Mouse (Mus musculus) NIH3T3 (cell line): ENCODE measurements around the gene Tifa.

Experiments used
- DNase-seq: peaks from one replicate; pipeline ENCODE4 v3.0.0-alpha.2; 2012; ENCODE audit warnings: low read depth

Tifa gene

DNA sequence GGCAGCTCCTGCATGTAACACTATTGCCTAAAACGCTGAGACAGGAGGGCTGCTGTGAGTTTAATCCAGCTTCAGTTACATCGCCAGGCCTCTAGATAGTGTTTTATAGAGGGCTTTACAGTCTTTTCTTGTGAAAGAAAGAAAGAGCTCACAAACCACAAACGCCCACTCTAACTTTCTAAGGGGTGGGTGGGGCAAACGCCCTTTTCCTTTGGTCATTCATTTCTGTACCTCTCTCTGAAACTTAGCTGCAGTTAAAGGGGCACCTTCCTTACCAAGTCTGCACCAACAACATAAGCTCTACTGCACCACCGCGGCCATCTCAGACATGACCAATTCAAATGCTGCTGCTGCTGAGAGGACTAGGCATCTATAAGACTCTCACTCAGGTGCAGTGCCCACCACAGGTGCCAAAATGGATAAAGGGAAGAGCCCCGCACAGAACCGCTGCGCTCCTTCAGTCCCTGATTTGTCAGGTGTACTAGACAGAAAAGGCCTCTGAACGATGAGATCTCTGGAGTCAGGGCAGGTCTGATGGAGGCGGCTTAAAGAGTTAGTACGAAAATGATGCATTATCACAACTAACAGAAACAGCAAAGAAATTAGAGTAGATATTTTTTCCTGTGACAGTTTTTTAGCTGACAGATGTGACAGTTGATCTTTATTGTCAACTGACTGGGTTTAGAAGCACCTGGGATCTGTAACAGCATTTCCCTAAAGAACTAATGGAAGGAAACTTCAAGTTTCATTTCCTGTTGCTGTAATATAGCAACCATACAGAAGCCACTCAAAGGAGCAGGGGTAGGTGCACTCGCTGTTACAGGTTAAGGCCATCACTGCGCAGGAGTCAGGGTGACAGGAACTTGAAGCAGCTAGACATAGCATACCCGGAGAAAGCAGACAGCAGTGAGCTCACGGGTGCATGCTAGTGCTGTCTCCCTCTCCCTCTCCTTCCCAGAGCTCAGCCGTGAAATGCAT lies 34.6 kb downstream of the Tifa start:
- DNase-seq: no peak

DNA sequence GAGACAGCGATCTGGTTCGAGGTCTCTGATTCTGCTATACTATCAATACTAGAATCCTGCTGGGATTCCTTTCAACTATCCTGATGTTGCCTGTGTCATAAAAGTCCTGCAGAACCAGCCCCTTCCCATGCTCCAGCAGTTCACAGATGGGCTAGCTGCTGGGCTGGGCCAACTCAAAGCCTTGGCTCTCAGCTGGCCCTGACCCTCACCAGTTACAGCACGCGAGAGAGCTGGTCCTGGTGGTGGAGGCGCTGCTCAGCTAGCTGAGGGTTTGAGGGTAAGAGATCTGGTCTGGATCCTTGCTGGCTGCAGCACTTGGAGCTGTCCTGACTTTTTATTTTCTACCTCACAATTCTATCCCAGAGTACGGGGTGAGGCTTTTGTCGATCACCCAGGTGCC lies 36.9 kb downstream of the Tifa start:
- no peak for DNase-seq

DNA sequence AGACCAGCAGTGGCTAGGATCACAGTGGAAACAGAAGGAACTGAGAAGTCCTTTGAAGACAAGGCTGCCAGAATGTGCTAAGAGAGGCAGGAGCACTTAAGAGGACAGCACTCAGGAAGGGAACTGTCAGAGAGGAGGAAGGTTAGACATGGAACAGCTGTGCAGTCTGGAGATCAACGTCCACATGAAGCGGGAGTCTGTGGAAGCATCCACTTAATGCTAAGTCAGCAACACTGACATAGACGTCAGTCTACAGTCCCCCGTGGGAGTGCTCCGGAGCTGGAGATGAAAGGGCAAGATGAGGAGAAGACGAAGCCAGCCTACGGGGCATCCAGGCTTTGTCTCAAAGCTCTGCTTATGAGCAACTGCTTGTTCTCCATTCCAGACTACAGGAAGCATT lies 37.5 kb downstream of the Tifa start:
- DNase-seq: no peak

DNA sequence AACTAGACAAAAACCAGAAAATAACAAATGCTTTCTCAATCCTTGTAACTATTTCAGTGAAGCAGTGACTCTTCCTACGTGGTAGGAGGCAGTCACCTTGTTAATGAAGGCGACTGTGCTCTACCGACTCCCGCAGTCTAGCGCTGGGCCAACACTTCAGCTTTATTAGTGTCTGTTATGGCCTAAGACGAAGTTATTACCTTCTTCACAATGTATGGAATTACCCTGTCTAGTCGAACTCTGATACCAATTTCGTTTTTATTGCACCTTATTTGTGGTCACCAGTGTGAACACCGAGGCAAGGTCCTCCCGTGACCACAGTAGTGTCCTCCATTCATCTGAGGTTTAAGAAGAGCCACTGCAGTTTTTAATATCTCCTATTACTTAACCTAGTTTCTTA lies 40.6 kb downstream of the Tifa start:
- no peak for DNase-seq

DNA sequence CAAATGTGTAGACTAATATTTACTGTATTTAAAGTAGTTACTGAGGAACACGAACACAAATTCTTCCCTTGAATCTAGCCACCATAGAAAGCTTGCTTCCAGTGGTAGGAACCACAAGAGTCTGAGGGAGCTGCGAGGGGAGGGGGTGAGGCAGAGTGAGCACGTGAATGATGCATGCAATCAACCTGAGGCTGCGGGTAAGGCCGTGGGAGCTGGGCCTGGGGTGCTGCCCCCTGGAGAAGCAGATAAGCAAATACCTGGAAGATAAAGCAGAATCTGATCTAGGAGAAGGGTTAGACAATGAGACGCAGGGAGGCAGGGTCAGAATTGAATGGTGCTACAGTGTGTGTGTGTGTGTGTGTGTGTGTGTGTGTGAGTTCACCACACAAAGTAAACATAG lies 41.5 kb downstream of the Tifa start:
- DNase-seq: no peak

DNA sequence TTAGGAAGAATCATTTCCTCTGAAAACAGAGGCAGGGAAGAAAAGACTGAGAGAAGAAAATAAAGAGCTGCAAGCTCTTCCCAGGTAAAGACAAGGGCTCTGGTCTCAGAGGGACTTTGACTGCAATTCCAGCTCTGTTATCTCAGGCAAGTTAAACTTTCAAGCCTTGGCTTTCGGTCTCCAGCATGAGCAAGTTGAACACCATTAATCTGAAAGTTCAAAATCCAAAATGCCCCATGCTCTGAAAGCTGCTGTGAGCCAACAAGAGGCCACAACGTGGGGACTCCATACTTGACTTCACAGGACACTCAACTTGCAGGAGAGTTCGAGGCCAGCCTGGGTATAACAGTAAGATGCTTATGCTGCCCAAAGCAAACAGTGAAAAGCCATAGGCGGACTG lies 44.4 kb downstream of the Tifa start:
- DNase-seq: no peak

DNA sequence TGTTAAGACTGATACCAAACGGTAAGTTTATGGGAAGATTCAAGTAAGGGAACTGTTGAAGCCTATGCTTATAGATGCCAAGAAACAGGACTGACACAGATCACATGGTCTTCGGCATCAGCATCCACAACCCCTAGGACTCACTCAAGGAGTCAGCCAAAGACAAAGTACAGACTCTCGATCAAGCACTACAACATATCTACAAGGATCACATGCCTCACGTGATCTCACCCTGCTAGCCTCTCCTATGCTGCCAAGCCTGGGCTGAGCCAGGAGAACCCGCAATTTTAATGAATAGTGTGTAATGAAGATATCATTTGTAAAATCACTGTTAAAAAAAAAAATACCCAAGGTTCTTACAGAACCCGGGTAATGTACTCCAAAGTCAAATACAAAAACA lies 46.0 kb downstream of the Tifa start:
- no peak for DNase-seq

DNA sequence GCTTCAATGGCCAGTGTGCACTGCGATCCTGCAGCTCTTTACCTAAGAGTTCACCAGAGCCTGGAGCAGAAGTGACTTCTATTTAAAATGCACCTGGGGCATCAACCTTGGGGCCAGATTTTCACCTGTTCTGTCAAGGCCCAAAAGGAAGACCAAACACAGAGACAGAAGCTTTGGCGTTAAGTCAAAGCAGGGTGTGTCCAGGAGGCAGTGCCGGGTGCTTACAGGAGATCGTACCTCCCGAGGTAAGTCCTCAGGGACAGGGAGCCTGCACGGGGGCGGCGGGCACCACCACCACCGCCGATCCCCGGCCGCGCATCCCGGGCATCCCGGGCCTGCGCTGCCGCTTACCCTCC lies 47.2 kb downstream of the Tifa start:
- no peak for DNase-seq

DNA sequence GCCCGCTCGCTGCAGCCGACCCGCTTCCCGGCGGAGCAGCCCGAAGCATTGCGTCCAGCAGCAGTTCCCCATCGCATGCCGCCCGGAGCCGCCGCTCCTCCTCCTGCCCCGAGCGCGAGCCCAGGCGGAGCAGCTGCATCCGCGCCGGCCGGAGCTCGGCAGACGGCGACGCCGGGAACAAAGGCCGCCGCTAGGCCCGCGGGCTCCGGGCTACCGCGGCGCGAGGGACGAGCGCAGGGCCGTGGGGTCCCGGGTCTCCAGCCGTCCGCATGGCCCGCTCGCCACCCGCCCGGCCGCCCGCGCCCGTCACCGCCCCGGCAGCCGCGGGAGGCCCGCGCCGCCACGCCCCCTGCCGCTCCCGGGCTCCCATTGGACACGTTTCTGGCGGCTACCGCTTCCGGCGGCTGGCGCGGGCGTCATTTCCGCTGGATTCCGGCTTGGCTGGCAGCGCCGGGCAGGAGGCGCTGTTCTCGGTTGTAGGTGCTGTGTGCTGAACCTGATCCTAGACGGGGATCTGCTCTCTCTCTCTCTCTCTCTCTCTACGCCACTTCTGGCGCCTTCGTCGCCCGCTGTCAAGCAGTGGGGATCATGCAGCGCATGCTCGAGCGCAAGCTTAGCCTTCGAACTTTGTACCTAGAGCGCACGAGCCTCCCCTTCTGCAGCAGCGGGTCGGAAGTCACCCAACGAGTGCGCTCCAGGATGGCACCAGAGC lies 47.7 kb downstream of the Tifa start, which contains the start of gene Ap1ar:
Gene Ap1ar, minus strand, starts transcription at position 370 of the 712 bp plus-strand sequence.
- peak; percentile 97 for DNase-seq

DNA sequence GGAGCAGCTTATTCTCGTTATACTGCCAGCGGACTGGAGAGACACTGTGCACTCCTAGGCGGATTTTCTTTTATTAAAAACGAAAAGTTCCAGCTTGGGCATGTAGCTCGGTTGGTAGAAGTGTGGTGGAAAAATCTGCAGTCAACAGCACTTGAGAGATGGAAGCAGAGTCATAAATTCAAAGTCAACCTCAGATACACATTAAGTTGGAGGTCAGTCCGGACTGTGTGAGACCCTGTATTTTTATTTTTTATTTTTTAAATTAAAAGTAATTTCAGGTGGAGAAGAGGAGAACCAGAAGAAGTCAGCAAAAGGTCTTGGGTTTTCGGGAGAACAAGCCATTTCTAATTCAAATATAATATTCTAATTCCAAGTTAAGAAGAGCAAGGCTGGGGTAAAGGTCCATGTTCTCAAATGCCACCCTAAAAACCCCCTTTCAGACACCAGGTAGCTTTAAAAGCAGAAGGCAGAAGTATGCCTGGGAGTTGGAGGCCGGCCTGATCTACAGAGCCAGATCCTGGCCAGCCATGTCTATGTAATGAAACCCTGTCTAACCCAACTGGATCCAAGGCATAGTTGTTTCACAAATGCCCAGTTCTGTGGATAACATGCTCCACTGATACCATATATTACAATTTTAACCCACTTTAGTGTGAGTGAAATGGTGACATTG lies 48.5 kb downstream of the Tifa start:
- peak; percentile 15 for DNase-seq

DNA sequence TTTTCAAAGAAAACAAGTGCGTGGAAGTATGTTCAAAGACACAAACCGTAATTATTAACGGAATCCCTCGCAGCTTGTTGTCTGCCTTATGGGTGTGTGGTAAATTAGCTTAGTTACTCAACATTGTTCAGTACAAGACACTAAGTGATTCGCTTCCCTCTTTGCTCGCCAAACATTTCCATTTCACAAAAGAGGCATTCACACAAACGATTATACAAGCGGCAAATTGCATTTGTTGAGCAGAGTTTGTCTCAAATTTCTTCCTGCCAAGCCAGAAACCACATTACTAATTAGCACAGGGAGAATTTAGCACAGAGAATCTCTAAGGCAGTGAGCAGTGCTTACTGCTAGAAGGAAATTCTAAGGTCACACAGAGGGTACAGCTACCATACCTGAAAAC lies 52.3 kb downstream of the Tifa start:
- no peak for DNase-seq

DNA sequence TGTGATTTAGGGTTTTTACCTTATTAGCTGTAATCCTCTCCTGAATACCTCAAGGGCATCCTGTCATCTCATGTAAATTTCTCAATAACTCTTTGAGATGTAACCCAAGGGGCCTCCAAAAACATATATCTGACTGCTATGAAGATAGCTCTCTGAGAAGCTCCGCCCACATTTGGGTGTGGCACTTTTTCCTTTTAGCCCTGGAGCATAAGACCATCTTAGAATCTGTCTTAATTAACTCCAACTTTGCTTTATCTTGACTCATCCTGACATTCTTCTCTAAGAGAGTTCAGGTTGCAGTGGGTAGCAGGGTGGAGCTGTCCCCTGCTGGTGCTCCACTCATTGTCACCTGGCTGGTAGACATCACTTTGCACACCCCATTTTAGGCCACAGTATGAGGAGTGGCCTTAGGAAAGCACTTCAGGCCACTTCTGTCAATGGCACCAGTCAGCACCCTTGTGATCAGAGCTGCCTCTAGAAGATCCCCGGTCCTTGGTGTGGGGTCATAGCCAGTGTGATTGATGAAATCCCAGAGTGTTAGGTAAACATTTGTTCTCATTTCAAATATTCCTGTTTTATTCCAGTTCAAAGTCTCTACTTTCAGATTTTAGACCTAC lies 53.8 kb downstream of the Tifa start:
- DNase-seq: no peak

DNA sequence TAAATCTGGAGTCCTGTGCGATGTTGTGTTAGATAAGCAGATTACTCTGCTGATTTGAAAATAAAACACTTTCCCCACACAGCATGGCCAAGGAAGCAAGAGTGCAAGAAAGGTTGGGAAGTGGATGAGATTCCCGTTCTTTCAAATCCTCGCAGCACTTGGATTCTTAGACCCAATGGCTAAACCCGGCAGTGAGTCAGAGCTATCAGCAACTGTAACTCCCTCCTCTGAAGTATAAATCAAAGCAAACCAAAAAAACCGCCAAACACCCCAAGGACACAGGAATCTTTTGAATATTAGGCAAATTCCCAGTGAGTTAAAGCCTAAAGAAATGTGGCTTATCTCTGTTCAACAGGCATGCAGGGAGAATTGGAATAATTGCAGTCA lies 54.3 kb downstream of the Tifa start:
- peak; percentile 55 for DNase-seq

DNA sequence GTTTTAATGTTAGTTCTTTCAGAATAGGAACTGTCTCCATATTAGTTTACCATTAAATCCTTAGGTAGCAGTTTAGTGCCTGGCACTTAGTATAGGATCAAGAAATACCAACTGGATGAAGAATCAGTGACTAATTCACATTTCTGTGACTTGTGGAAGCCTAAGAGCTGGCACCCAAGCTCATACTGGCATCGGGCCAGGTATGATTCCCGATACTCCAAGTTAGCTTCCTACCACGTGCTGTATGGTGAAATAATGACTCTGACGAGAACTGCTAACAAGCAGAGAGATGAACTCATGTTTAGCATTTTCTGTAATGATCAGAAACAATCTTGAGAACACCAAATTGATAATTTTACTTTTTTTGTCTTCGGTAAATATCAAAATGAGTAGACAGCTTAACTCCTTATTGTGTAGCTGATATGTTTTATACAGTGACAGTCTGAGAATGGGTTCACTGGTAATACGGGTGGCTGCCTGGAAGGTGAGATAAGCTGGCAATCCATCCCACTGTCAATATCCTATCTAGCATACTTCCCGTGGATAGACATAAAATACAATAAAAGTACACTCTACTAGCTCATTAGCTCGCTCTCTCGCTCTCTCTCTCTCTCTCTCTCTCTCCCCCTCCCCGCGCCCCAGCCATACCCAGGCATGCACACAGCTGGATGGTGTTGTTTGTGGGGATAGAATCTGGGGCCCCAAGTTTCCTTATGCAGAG lies 58.6 kb downstream of the Tifa start:
- DNase-seq: peak; percentile 93

DNA sequence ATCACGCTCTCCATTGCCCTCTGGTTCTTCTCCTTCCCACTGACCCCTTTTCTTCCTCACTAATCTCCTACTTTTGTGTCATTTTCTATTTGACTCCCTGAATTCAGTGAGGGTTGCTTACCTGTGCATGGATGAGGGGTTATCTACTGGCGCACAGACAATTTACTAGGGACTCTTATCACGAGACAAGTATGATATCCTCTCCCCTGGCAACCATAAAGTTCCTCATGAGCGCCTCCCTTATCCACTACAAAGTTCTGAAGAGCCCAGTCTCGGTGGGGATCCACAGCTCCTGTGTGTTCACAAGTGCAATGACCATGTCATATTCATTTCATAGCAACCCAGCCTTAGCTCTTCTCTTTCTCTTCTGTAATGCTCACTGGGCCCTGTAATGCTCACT lies 60.3 kb downstream of the Tifa start:
- DNase-seq: no peak

DNA sequence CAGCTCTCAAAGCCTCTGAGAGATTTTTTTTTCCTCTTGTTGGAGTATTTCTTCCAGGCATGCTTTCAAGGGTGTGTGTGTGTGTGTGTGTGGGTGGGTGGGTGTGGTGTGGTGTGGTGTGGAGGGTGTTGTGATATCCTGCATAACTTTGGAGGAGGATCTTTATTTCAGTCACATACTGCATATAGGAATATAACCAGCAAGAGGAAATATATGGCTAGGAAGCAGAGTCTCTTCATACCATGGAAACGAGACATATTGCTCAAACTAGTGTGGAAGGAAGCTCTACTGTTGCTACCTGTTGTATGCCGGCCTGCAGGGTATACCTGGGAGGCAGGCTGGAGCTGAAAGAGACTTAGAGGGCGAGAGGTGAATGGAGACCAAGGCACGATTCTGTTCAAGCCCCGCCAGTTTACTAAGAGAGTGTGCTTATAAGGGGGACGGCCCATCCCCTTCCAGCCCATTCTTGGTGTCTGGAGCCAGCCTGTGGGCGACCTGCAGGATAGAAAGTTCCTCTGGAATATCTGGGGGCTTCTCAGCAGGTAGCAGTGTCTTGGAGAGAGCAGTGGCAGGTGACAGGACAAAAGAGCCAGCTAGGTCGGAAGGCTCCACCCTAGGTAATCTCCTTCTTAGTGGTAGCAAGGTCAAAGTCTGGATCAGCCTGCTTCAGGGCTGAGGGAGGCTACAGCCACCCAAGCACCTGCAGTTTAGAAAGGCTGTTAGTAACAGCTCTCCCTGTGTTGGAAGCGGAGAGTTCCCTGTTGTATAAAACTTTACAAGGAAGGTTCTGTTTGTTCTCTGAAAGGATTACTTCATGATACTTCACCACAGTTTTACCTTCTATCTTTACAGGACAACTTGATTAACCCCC lies 61.4 kb downstream of the Tifa start:
- no peak for DNase-seq

DNA sequence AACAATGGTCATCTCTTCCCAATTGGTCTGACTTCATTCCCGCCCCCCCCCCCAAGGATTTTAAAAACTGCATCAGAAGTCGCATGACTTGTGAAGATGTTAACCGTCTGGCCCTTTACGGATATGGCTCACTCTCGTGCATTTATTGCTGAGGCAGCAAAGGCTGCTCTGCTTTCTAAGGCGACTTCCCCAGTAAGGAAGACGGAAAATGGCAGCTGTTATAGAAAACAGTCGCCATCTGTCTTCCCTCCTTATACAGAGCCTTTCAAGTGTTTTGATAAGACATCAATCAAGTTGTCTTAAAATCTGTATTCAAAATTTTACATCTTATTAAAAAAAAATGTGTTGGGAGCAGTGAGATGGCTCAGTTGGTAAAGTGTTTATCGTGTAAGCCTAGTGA lies 63.1 kb downstream of the Tifa start:
- no peak for DNase-seq

DNA sequence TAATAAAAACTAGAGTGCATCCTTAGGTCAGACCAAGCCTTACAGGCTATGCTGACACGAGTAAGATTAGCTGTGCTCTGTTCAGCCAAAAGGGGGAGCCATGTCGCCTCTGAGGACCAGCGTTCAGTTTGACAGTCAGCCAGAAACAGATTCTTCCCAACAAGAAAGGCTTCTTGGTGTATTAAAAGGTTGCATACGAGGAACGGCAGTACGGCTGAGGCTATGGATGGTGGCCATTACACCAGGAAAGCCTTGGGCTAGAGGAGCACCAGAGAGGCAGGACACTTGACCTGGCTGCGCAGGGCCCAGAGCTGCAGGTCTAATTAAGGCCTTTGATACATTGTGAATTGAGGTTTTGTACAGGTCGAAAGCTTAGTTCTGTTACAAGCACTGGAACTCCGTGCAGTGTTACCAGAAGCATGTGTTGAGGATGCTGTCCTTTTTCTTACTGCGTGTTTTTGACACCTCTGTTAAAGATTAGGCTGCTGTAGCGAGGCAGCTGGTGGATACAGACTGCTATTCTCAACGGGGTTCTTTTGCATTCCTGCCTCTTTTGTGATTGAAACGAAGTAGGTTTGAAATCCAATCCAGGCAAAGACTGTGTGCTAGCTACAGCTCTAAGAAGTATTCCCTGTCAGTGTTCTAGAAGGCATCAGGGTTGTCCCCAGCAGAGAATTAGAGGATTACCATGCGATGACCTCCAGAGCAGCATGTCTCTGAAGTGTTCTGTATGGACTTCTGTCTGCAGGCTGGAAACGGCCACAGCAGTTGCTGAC lies 64.0 kb downstream of the Tifa start:
- peak; percentile 89 for DNase-seq

DNA sequence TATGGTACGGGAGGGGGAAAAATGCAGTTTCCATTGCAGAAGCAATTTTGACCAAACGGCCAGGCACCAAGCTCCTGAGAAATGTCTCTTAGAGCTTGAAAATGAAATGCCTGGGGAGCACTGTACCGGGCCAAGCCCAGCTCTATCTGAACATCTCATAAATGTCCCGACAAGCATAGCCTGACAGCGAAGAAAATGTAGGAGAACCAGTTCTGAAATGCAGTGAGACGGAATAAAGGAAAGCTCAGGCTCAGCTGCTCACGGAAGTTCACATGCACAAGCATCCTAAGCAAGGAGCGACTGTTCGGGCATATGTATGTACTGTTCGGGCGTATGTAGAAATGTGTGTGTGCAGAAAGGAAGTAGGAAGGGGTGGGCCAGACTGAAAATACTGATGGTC lies 71.7 kb downstream of the Tifa start:
- DNase-seq: no peak

DNA sequence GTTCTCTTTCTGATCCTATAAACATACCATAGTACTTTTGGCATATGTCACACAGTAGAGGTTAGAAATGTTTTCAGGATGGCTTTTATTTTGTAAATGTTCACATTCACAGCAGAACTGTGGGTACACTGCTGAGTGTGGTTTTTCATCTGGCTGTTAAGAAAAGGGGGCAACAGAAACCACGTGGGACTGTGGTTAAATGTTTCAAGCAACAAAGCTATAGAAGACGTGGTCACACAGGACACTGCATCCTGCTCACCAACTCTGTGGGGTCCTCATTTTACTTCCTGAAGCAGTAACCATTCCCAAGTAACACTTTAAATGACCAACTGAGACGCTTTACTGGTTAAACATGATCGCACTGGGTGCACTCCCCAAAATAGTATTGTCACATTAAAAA lies 72.9 kb downstream of the Tifa start:
- DNase-seq: no peak
